Mouse (Mus musculus) bone marrow, adult 2 months (tissue): Measurements from ENCODE around the gene Lrrc72. TPM values are rescaled to one million over a fixed set of nuclear protein-coding genes. Genes with fewer than 3 reads are reported as not detected.

ENCODE experiments used
- H3K27ac ChIP-seq: fragments of 200-500 bp; 2 replicates; pipeline ENCODE4 v1.5.1; 2012; ENCODE audit warnings: low read depth, mild to moderate bottlenecking, control low read depth, inconsistent platforms, low read length; ENCODE audit not compliant: control insufficient read depth, poor library complexity, insufficient read depth
- H3K4me1 ChIP-seq: fragments of 200-500 bp; 2 replicates; pipeline ENCODE4 v1.6.1; 2011; ENCODE audit warnings: low read length; ENCODE audit not compliant: control insufficient read depth, insufficient read depth
- H3K4me3 ChIP-seq: fragments of 200-500 bp; replicated peaks from 2 replicates; pipeline ENCODE3; 2011; ENCODE audit warnings: mild to moderate bottlenecking, low read depth, low read length, control low read depth; ENCODE audit not compliant: control insufficient read depth
- CTCF ChIP-seq: fragments of 200-500 bp; IDR thresholded peaks from 2 replicates; pipeline ENCODE4 v1.5.1; 2011; ENCODE audit warnings: low read length, control low read depth; ENCODE audit not compliant: control insufficient read depth, insufficient read depth
- POLR2A ChIP-seq: fragments of 200-500 bp; IDR thresholded peaks from 2 replicates; pipeline ENCODE4 v1.6.1; 2011; ENCODE audit warnings: low read depth, mild to moderate bottlenecking, control low read depth, low read length, borderline replicate concordance; ENCODE audit not compliant: control insufficient read depth
- WGBS: fragments of 180-500 bp; shearing (Covaris S2); methylation state at CpG from one replicate; pipeline ENCODE4 v1.1.7; 2018; 5-methylcytosine and 5-hydroxymethylcytosine counted together
- polyA plus RNA-seq: library from polyadenylated mRNA; stranded (reverse); fragments of >200 nt; gene quantifications from 2 replicates; pipeline ENCODE4 v1.2.4, GENCODE M21; 2011; ENCODE audit warnings: low replicate concordance; ENCODE audit not compliant: missing spikeins, insufficient read depth, insufficient read length

Lrrc72 gene
- polyA plus RNA-seq, 1 experiment = not detected

DNA sequence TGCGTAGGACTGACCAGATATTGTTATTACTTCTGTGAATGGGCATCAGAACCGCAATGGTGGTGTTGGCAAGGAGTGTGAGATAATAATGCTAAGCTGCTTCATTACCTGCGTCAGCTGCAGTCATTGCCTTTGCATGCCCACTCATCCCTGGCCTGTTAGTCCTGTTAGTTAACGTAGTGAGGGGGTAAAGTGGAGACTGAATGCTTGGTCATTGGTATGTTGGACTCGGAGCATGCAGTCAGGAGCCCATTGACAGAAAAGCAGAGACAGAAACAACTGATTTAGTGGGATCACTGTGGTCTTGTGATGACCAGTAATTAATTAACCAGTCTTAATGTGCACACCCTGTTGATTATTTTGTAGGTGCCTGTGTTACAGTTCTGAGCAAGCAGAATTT, 76.0 kb downstream of the Lrrc72 start:
- H3K27ac ChIP-seq = no peak overlapping the region
- 84% methylated on average over 5 of the region's 5 CpGs for WGBS

DNA sequence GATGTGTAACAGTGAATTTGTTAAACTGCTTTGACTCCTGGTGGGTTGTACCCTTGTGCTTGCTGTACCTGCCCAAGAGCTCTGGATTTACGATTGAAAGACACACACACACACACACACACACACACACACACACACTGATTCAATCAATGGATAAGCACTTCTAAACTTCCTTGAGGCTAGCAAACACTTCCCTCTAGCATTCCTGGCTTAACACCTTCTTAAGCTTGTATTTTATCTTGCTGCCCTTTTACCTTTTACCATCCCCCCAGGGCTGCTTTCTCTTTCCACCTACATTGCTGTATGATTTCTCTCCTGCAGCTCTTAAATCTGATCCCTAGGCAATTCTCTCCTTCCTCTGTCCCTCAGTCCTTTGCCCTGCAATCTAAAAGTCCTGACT, 87.9 kb downstream of the Lrrc72 start:
- WGBS = 95% methylated on average over 1 of the region's 1 CpGs
- no peak overlapping the region for H3K27ac ChIP-seq
- TF ChIP-seq POLR2A = no peak
- no peak for TF ChIP-seq CTCF
- no peak overlapping the region for H3K4me3 ChIP-seq
- no peaks in the 10 kb centered on the region for H3K4me1 ChIP-seq

More for the DNA sequence above, 76.0 kb downstream of the Lrrc72 start:
- TF ChIP-seq CTCF = no peak
- no peak for TF ChIP-seq POLR2A
- Histone ChIP-seq H3K4me3 (no peak overlapping the region), H3K4me1 (no peaks in the 10 kb centered on the region)

DNA sequence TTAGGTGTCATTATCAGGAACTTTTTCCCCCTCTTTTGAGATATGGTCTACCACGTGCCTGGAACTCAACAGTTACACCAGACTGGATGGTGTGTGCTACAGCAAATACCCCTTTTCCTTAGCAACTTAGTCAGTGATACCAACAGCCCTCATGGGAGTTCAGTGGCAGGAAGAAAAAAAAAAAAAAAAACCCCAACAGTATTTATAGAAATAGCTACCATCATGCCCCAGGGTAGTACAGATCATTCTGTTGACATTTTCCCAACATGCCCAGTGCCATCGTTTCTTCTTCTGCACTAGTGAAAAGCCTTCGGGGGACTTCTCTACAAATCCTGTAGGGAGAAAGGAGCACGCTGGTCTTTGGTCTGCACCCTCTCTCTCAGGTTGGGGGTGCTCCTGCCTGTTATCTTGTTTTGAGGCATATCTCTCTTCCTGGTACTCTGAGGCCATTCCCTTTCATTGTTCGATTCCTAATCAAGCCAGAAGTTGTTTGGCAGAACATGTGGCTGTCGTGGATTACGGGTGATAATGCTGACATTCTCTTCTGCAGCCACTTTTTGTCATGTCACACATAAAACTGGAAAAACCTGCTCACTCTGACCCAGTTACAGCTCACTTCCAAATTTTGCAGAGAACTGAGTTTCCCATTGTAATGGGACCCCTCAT, 88.9 kb downstream of the Lrrc72 start:
- 62% methylated on average over 7 of the region's 7 CpGs for WGBS
- no peak overlapping the region for H3K27ac ChIP-seq
- H3K4me1 ChIP-seq = no peaks in the 10 kb centered on the region
- TF ChIP-seq POLR2A (no peak), CTCF (no peak)
- H3K4me3 ChIP-seq = no peak overlapping the region

Other genes with a start within 250 kb of the Lrrc72 start
- gene Tspan13, start 210.9 kb downstream of the Lrrc72 start, polyA plus RNA-seq = 18.3 and 22.2 TPM in 2 replicates
- gene Ankmy2, start 96.3 kb downstream of the Lrrc72 start, polyA plus RNA-seq = 6.9 and 15.3 TPM in 2 replicates
- 25.9 and 26.6 TPM in 2 replicates for gene Bzw2, start 95.3 kb downstream of the Lrrc72 start, polyA plus RNA-seq
- not detected in 2 replicates for gene Sostdc1, start 60.7 kb upstream of the Lrrc72 start, polyA plus RNA-seq
- gene Ispd, start 128.1 kb upstream of the Lrrc72 start, polyA plus RNA-seq = 0.75 and 1.4 TPM in 2 replicates
- not detected in 2 replicates for gene D630036H23Rik, start 128.8 kb upstream of the Lrrc72 start, polyA plus RNA-seq